Mouse (Mus musculus) mouse embryonic stem cell (cell line): ENCODE results near the gene Nek2.

Source experiments
- in situ Hi-C, 2 experiments: fragments of 300-500 bp; cut with MboI; formaldehyde crosslinking; loops; 1 replicate in 1 of 2; 3 replicates in 1 of 2; pipeline ENCODE4 v1.14.3; 2019 to 2020; ENCODE audit warnings: low sequenced_read_pairs in 2 of 2, low pct_unique_long_range_greater_than_20kb in 1 of 2, mixed read lengths in 1 of 2; ENCODE audit not compliant: unreplicated experiment in 1 of 2

Nek2 gene

DNA sequence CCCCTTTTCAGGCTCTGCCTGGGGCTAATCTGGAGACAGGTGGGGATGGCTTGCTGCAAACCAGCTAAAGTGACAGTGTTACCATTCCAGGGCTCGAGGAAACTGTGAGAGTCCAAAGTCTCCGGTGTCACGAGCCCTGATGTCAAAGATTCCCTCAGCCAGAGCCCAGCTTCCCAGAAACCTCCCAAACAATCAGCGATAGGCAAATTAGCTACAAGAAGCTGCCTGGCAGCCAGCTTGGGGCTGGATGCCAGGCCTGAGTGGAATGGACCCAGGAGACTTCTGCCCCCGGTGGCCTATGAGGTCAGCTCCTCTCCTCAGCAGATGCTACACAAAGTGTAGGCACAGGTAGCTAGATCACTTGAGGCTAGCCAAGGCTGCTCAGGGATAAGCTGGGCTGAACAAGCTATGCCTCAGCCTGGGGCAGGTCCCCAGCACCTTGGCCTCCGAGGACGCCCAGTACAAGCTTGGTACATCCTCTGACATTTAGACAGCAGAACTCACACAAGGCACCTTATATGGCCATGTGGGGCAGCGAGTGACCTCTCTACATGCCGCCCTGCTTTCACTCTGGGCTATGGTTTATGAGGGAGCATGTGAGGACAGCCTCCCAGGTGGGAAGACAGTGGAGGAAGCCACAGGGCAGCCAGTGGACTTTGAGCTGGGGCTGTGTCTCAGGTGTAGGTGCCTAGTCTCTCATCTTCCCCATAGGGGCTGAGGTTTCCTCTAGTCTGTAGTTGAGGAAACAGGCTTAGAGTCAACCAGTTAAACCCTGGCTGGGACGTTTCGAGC is 19.7 kb downstream of the Nek2 start:
- in situ Hi-C loops, result loop anchor here in 1 of 2 experiments (10.0 kb wide), 1 partner anchor 64 kb away; the partner anchor contains the start of gene Slc30a1

DNA sequence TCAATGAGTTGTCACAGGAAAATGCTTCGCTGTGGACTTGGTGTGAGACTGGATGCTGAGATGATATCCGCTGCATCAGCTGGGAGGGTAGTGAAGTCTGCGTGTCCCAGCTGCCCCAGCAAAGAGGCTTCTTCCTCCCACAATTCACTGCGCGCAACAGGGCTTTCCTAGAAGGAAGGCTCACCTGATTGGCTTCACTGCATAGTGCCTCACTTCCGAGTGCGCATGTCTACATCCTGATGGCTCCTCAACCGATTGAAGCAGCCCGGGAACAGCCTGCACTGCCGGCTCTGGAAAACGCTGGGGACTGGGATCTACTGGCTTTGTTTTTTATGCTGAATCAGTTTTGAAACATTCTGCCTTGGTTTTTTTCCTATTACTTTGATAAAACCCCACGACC is 21.0 kb downstream of the Nek2 start:
- in situ Hi-C loops, result loop anchor here in 1 of 2 experiments (10.0 kb wide), 1 partner anchor 63 kb away; the partner anchor contains the start of gene Slc30a1

DNA sequence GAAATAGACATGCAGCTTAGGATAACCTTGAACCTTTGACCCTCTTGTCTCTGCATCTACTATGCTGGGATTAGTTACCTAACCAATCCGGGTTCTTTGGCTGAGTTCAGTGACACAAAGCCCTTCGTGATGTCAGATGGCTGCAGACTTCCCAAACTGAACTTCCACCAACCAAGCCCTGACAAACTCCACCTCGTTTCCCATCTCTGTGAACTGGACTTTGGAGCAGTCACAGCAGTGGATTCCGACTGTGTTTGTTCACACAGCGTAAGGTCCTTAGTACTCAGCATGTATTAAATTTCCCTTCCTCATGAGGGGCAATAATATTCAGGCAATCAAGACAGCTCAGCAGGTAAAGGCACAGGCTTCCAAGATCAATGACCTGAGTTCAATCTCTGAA is 25.4 kb downstream of the Nek2 start:
- in situ Hi-C loops, result loop anchor here in 1 of 2 experiments (10.0 kb wide), 1 partner anchor 58 kb away; the partner anchor contains the start of gene Slc30a1

DNA sequence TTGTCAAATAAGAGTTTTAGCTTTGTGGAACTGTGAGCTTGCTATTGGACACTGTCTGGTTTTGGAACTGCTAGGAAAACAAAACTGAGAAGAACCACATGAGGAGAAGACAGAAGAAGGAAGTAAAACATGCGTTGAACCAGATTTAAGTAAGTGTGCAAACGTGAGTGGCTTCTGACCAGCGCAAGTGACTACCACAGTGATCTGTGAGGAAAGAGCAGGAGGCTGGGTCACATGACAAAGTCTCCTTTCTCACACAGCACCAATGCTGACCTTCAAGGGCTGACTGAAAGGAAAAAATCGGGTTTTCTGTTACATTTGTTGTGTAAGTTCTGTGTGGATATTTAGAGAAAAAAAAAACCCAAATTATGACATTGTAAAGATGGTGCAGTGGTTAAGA is 28.3 kb downstream of the Nek2 start:
- in situ Hi-C loops, result loop anchor here in 1 of 2 experiments (10.0 kb wide), 1 partner anchor 55 kb away; the partner anchor contains the start of gene Slc30a1

DNA sequence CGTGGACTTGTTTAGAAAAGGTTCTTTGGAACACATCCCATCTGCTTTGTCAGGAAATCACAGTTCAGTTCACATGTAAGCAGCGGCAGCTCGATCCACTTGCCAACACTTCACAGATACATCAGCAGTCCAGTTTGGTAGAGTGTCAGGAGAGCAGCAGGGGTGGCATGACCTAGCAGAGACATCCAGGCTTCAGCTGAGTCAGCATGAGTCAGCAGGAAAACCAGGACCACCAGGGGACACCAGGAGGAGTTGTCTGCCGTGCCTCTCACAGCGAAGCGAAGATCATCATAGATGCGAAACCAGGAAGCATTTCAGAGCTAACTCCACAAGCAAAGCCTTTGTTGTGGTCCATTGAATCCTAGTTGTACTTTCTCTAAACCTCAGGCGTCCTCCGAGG is 32.2 kb downstream of the Nek2 start:
- in situ Hi-C loops, result no loop called here

DNA sequence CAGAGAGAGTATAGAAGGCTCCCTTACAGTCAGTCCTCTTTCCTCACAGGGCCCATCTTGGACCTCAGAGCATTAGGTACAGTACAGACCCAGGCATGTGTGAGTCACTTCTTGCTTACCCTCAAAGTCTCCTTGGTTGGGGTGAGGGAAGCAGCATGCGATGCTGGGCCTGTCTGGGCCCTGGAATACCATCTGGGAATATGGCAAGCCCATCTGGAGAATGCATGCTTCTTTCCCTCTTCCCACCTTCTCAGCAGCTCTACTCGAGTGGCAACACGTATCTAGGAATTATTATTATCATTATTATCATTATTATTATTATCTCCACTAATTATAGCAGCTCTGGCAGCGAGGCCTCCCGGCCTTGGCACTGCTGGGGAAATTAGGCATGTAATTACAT is 33.5 kb downstream of the Nek2 start:
- in situ Hi-C loops, result no loop called here

DNA sequence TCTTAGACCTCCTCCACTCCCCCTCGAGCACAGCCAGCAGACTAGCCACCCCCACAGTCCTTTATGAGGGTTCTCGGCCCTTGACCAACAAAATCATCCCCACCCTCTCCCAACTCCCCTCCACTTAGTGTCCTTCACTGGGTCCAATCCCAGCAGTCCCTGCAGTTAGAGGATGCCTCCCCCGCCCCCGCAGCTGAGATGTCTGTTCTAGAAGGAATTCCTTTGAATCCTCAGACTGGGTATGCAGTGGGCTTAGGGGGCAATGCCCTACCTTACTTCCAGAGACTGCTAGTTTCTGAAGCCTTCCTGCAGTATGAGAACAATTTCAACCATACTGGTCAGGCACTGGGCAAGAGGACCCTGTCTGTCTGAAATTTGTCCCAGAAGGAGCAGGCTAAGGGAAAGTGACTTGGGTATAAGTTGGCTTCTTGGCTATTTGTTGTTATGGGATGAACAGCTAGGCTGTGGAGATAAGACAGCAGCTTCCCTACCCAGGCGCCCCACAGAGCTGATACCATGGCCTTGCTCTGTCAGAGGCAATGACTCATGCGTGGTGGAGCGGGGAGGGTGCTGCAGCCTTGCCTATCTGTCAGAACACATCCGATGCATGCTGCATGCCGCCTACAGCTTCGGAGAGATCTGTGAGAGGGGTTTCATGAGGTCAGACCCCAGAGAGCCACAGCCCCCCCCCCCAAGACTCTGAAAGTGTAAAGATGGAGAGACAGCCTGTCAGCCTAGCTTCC is 34.1 kb downstream of the Nek2 start:
- in situ Hi-C loops, result no loop called here

DNA sequence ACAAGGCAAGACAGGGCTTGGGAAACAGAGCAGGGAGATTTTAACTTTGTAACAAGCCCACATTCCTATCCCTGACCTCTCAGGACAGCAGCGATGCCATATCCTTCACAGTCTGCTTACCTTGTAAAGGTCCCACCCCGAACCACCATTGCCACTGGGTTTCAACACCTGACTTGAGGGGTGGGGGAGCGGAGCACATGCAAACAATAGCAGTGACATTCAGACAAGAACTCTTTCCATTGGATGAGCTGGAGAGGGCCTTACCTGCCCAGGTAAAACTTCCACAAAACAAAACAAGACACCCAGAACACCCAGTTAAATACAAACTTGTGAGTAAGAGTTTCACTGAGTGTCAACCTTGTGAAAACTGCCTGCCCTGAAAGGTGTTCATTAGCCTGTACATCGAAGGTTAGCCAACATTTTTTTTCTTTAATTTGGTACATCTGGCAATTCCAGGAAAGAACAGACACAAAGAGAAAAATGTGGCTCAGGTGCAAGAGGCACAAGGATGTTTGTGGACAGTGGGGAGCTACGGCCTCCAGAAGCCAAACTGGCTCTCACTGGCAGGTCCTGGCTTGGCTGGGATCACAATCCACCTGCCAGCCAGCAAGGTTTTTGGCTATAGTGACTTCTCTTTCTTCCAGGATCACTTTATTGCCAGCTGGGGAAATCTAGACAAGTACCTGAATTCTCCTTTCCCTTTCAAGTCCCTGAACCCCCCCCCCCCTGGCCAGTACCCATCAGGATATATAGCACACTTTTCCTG is 35.8 kb downstream of the Nek2 start:
- in situ Hi-C loops, result no loop called here

DNA sequence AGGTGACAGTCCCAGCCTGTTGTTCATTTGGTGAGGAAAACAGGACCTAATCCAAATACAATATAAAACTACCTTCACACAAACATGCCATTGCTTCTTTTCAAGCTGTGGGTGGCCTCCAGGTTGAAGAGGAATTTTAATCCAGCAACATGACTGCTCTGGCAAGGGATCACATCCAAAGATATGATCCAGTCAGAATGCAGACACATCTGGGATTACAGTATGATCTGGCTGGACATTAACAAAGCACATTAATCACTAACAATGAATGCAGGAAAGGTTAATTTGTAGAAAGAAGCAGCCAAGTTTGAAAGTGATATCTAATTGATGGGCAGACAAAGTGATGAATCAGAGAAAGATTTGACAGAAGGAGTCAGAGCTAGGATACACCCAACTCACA is 36.9 kb downstream of the Nek2 start:
- in situ Hi-C loops, result no loop called here

DNA sequence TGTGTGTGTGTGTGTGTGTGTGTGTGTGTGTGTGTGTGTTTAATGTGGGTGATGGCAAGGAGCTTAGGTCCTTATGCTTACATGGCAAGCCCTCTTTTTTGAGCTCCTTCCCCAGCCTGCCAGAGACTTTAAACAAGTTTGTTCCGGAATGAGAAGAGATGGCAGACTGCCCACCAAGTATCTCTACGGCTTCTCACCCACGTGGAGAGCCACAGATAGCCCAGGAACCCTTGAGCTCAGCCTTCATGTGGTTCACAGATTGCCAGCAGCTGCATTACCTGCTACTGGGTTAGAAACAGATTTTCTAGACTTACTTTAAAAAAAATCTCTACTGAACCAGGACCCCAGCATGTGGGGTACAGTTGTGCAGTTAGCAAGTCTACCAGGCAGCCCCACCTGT is 38.6 kb downstream of the Nek2 start:
- in situ Hi-C loops, result no loop called here

DNA sequence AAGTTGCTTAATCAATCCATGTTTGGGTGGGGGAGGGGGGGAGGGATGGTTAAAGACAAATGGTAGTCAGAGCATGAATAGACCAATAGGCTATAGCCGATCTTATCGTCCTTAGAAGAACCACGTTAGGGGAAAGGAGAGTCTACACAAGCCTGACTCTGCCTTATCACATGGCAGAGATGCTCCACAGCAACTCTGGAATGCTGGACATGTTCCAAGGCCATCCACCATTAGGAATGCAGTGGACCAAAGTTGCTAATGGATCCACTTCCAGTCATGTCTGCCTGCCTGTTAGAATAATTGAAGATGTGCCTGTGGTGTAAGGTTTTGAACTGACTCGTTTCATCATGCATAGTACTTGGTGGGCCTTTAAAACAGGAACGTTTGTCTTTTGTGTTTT is 40.0 kb downstream of the Nek2 start:
- in situ Hi-C loops, result no loop called here

DNA sequence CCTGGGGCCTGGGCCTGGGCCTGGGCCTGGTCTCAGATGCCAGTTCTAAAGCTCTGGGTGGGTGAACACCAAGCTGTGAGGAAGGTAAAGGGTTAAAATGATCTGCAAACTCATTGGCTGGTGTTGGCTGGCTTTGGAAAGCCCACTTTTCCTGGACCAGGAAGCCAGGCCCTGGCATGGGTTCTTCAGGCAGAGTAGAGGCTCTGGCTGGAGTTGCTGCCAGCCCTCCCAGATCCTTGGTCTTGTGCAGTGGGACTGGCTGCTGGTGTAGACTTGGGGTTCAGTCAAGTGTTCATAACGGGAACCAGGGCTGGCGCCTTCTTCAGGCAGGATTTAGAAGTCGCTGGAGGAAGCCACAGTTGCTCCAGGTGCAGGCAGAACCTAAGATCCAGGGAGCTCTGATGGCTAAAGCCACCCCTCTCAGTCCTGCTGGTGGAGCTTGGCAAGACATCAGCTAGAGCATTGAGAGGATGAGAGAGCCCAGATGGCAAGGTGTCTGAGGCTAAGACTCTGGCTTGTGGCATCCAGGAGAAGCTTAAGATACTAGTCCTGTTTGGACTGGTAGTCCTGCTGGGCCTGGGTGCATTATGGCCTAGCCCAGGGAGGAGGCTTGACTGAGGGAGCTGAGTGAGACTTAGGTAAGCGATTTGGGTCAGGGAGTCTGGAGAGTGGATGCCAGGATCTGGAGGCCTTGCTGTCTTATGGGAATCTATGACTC is 42.7 kb downstream of the Nek2 start:
- in situ Hi-C loops, result no loop called here

DNA sequence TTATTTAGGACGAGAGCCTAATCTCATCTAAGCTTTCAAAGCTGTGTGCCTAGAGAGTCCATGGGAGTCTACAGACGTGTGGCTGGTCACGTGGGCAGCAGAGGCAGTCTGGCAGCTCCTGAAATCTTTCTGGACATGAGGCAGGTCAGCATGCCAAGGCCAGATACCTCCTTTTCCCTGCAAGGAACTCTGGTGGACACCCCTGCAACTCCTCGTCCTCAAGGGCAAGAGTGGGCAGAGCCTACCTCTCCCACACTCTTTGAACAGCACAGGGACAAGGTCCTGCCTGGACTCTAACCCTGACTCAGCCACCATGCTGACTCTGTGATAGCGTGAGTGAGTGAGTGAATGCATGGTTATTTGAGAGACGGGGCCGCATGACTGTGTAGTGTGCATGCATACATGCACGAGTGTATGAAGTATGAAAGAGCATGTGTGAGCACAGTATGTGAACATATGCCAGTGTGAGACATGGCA is 43.3 kb downstream of the Nek2 start:
- in situ Hi-C loops, result no loop called here

DNA sequence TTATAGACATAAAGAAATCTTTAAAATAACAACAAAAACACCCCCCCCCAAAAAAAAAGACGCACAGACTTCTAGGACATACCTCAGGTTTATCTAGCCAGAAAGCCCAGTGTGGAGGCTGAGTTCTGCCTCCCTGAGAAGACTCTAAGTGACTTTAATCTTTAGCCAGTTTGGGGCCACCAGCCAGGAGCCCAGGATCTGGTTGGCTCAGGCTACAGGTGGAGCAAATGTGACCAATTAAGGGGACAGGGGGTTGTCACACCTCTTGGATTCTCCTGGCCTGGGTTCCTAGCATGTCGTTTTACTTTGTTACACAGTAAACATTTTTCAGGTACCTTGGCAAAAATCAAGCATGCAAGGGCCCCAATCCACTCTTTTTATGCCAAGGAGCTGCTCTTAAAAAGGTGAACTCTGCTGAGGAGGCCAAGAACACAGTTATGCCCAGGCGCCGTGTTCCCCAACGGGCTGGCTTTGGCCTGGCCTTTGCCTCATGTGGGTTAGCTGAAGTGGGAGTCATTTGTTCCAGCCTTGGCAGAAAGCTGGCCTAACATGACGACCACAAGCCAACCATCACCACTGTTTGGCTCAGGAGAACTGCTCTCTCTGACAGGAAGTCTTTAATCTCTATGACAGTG is 50.9 kb downstream of the Nek2 start:
- in situ Hi-C loops, result no loop called here

DNA sequence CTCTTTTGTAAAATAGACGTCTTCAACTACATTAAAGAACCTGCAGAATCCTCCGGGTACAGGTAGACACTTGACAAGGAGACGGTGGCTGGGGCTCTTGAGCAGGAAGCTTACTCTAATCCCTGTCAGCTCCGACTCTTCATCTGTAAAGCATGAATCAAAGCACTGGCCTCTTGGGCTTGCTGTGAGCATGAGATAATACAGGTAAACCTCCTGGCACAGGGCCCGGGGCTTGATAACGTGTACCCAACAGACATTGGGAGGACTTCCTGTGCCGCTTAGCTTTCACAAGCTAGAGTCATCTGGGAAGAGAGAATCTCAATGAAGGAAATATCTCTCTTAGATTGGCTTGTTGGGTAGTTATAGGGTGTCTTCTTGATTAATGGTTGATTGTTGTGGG is 53.8 kb downstream of the Nek2 start:
- in situ Hi-C loops, result no loop called here

DNA sequence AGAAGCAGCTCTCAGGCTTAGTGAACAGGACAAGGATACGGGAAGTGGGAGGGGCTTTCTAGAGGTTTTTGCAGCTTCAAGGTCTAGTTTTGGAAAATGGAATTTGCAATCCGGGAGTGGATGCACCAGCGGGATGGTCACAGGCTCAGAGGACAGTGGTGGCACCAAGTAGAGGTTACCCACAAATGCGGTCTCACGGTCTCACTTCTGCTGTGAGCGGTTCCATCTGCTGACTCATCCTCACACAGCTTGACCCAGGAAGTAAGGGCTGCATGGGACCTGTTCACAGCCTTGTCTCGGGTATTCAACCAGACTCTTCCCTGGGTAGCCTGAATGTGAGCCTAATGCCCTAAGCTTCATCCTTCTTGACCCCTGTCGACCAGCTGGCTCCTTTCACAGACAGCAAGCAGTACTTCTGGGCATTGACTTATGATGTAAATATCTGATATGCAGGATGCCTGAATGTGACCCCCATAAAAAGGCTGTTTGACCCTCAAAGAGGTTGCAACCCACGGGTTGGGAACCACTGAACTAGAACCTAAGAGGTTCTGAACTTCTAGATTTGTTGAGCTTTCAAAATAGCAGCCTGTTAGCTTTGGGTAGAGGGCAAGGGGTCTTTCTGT is 54.5 kb downstream of the Nek2 start:
- in situ Hi-C loops, result no loop called here

DNA sequence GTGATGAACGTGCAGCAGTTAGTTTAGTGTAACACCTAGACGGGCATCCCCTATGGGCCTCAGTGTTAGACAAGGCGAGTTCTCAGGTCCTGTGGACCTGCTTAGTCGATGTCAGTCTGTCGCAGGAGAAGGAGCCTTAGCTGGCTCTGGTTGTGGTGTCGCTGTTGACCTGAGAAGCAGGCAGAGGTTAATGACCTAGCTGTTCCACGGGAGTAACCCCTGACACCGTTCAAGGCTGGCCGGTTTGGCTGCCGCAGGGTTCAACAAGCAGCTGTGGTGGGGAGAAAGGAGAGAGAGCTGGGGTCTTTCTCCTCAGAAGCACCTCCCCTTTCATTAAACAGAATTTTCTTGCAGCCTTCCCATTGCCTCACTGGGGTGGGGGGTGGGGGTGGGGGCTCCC is 56.4 kb downstream of the Nek2 start:
- in situ Hi-C loops, result no loop called here
